Mouse (Mus musculus): ENCODE results near the gene Pradc1.

Pradc1 gene

GRCm38 (mm10) chr6:85399715-85400114 lies 52.1 kb downstream of the Pradc1 start:
- in situ Hi-C loops (cut with MboI; ENCODE audit: low sequenced_read_pairs) = loop anchor here (10.0 kb wide), 2 partner anchors 55 to 235 kb away; no protein-coding TSS in a partner anchor

- in situ Hi-C loops (cut with MboI; ENCODE audit: low sequenced_read_pairs) = loop anchor here (10.0 kb wide), 1 partner anchor 52 kb away; no protein-coding TSS in a partner anchor
Measured at GRCm38 (mm10) chr6:85397165-85397564, 54.6 kb downstream of the Pradc1 start.
